Mouse (Mus musculus) spleen, adult 2 months (tissue): ENCODE measurements around the gene Psma3.

Source experiments
- CTCF ChIP-seq: fragments of 200-500 bp; IDR thresholded peaks from 2 replicates; pipeline ENCODE4 v1.5.1; 2011; ENCODE audit warnings: mild to moderate bottlenecking, inconsistent platforms; ENCODE audit not compliant: insufficient read depth, insufficient read length, insufficient replicate concordance; ENCODE audit errors: extremely low read depth
- POLR2A ChIP-seq: fragments of 200-500 bp; IDR thresholded peaks from 2 replicates; pipeline ENCODE4 v1.6.1; 2011; ENCODE audit warnings: low read depth, low read length, inconsistent platforms

DNA sequence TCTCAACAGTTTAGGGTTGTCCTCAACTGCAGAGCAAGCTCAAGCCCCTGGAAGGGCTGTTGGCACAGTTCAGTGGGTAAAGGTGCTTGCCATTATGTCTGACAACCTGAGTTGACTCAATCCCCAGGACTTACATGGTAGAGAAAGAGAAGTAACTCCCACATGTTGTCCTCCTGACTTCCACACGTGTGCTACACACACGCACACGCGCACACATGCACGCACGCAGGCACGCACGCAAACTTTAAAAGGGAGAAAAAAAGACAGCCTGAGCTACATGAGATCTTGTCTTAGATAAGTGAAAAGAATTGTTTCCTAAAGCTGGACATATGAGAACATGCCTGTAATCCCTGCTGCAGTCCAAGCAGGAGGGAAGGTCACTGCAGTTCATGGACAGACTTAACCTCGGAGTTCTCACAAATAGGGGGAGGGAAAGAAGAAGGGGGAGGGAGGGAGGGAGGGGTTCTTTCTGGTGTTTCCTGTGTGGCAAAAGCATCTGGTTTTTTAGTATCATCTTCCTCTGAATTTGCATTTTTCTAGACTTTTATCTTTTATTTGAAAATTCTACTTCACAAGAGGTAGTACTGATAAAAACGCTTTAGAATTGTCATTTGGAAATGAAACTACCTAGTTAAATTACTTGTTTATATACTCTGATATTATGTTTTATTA is 27.7 kb upstream of the Psma3 start:
- TF ChIP-seq CTCF (no peak), POLR2A (no peak)
